ENCODE assay signal across 8 mouse cellular contexts in the genomic region with DNA sequence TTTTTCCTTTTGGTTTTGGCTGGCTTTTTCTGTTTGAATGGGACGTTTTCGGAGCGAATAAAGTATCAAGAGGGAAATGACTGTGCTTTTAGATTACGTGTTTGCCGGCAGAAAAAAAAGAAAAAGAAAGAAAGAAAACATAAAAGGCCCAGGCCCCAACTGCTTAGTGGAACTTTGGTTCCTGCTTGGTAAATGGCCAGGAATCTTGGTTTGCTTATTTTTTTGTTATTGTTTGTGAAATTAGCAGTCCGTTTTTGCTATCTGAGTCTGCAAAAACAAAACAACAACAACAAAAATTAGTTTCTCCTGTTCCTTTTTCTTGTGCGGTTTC. TPM values are rescaled to one million over a fixed set of nuclear protein-coding genes. Genes with fewer than 3 reads are reported as not detected.
DNase-seq lines count a peak whose midpoint lies in the region; ATAC-seq lines count a peak whose summit lies in the region.

No protein-coding gene starts in this region.

- H3K36me3 ChIP-seq in kidney, embryonic 16.5 days (ENCODE audit: insufficient read depth, low read length): no peaks in the 10 kb centered on the region
- H3K36me3 ChIP-seq in hindbrain, embryonic 14.5 days (replicated peaks; ENCODE audit: control insufficient read depth, insufficient read depth): no peaks in the 10 kb centered on the region
- no peaks in the 10 kb centered on the region for H3K36me3 ChIP-seq in midbrain, embryonic 15.5 days (replicated peaks)

- H3K27me3 ChIP-seq in kidney, embryonic 16.5 days (ENCODE audit: insufficient read depth, low read length): no peaks in the 10 kb centered on the region
- H3K27me3 ChIP-seq in hindbrain, embryonic 14.5 days (ENCODE audit: control insufficient read depth, insufficient read depth, low read length): no peaks in the 10 kb centered on the region
- peaks cover 4% of the 10 kb centered on the region; the same call in 1 of the 2 replicates for H3K27me3 ChIP-seq in midbrain, embryonic 15.5 days (replicated peaks)

- no peak for ATAC-seq in kidney, embryonic 16.5 days (ENCODE audit: low FRiP score, low TSS enrichment)
- ATAC-seq in hindbrain, embryonic 14.5 days (ENCODE audit: low FRiP score): no peak
- ATAC-seq in midbrain, embryonic 15.5 days (replicated peaks): no peak

- H3K4me3 ChIP-seq in kidney, embryonic 16.5 days (ENCODE audit: low read length): peak overlapping the region; percentile 86
- H3K4me3 ChIP-seq in hindbrain, embryonic 14.5 days (replicated peaks; ENCODE audit: low read length): peak overlapping the region; percentile 87
- H3K4me3 ChIP-seq in midbrain, embryonic 15.5 days: peak overlapping the region; percentile 85

- DNase-seq in kidney, postnatal 36 days: no peak
- DNase-seq in adipocyte (ENCODE audit: low spot score): peak; percentile 72
- DNase-seq in hindbrain, embryonic 14.5 days (ENCODE audit: low spot score): no peak
- no peak for DNase-seq in ovary, postnatal 14 days (ENCODE audit: low spot score)
- no peak for DNase-seq in embryo, embryonic 10 days (ENCODE audit: low spot score)
- no peak for DNase-seq in right cerebral cortex, postnatal 25 days

- peak overlapping the region; percentile 99 for H3K9ac ChIP-seq in kidney, embryonic 16.5 days (replicated peaks; ENCODE audit: low read length)
- H3K9ac ChIP-seq in hindbrain, embryonic 14.5 days: peak overlapping the region; percentile 91
- peak overlapping the region; percentile 86 for H3K9ac ChIP-seq in midbrain, embryonic 15.5 days

- no peaks in the 10 kb centered on the region for H3K9me3 ChIP-seq in kidney, embryonic 16.5 days (ENCODE audit: low read length)
- H3K9me3 ChIP-seq in hindbrain, embryonic 14.5 days (ENCODE audit: control insufficient read depth, low read length): no peaks in the 10 kb centered on the region
- H3K9me3 ChIP-seq in midbrain, embryonic 15.5 days: no peaks in the 10 kb centered on the region

- peak overlapping the region; percentile 84 for H3K4me2 ChIP-seq in kidney, embryonic 16.5 days (replicated peaks; ENCODE audit: low read depth, low read length)
- H3K4me2 ChIP-seq in hindbrain, embryonic 14.5 days (replicated peaks): peak overlapping the region; percentile 82
- peak overlapping the region; percentile 71 for H3K4me2 ChIP-seq in midbrain, embryonic 15.5 days

- peak overlapping the region; percentile 99 for H3K27ac ChIP-seq in kidney, embryonic 16.5 days (ENCODE audit: low read length)
- H3K27ac ChIP-seq in hindbrain, embryonic 14.5 days: peak overlapping the region; percentile 92
- H3K27ac ChIP-seq in midbrain, embryonic 15.5 days: peak overlapping the region; percentile 92

- WGBS in kidney, embryonic 16.5 days: 0% methylated on average over 7 of the region's 7 CpGs
- under 1% methylated on average over 7 of the region's 7 CpGs for WGBS in hindbrain, embryonic 14.5 days
- WGBS in midbrain, embryonic 15.5 days: 2% methylated on average over 7 of the region's 7 CpGs

- peaks cover 38% of the 10 kb centered on the region for H3K4me1 ChIP-seq in kidney, embryonic 16.5 days (ENCODE audit: insufficient read depth, low read length)
- H3K4me1 ChIP-seq in hindbrain, embryonic 14.5 days (replicated peaks; ENCODE audit: control insufficient read depth, insufficient read depth, low read length): peaks cover 8% of the 10 kb centered on the region
- peaks cover 17% of the 10 kb centered on the region for H3K4me1 ChIP-seq in midbrain, embryonic 15.5 days

RNA-seq across cellular contexts. Expression of gene Snx9, which starts 0.8 kb away (rescaled TPM):
- polyA plus RNA-seq in kidney, embryonic 16.5 days (2015; fragmentation: Nextera tagmentation; extraction: Ambion mirVana): 31.9 and 34.0 TPM in 2 replicates
- 9.4 and 10.8 TPM in 2 replicates for polyA plus RNA-seq in hindbrain, embryonic 14.5 days (2014; fragmentation: Nextera tagmentation; extraction: Ambion mirVana)
- polyA plus RNA-seq in midbrain, embryonic 15.5 days (2015; fragmentation: Nextera tagmentation; extraction: Ambion mirVana): 6.9 and 7.9 TPM in 2 replicates
